Mouse (Mus musculus) liver, embryonic 14.5 days (tissue): ENCODE measurements around the gene Ten1. TPM values are rescaled to one million over a fixed set of nuclear protein-coding genes. Genes with fewer than 3 reads are reported as not detected.

Experiments
- ATAC-seq: fragments of 200-750 bp; cut with Nextera tagmentation; 2 replicates; pipeline ENCODE4 v1.8.0; 2017; ENCODE audit warnings: moderate number of reproducible peaks, mild to moderate bottlenecking, moderate library complexity; ENCODE audit not compliant: insufficient read depth
- DNase-seq, 3 experiments: peaks; one replicate each; pipeline ENCODE4 v3.0.0-alpha.2; 2012 to 2013; ENCODE audit warnings: low read depth in 3 of 3, low spot score in 3 of 3
- H3K27ac ChIP-seq: fragments of 300-500 bp; sonication (generic); 2 replicates; pipeline ENCODE4 v1.5.1; 2014; ENCODE audit warnings: moderate library complexity, mild to moderate bottlenecking, control low read depth, inconsistent platforms
- H3K27me3 ChIP-seq: fragments of 300-500 bp; sonication (generic); 2 replicates; pipeline ENCODE4 v1.6.1; 2014; ENCODE audit warnings: mild to moderate bottlenecking, low read length, moderate library complexity; ENCODE audit not compliant: control insufficient read depth, insufficient read depth
- H3K36me3 ChIP-seq: fragments of 300-500 bp; sonication (generic); replicated peaks from 2 replicates; pipeline ENCODE4 v1.6.1; 2014; ENCODE audit warnings: low read depth; ENCODE audit not compliant: control insufficient read depth, insufficient read depth
- H3K4me1 ChIP-seq, 2 experiments: fragments of 200-500 bp in 1 of 2; fragments of 300-500 bp in 1 of 2; sonication (generic) in 1 of 2; replicated peaks; 2 replicates each; pipeline ENCODE4 v1.6.1; 2012 to 2014; ENCODE audit warnings: antibody characterized with exemption in 1 of 2, inconsistent platforms in 1 of 2, low read length in 1 of 2; ENCODE audit not compliant: control insufficient read depth in 2 of 2, insufficient read depth in 2 of 2
- H3K4me2 ChIP-seq: fragments of 300-500 bp; sonication (generic); 2 replicates; pipeline ENCODE4 v1.6.1; 2014; ENCODE audit warnings: low read depth, mild to moderate bottlenecking, control low read depth, moderate library complexity
- H3K4me3 ChIP-seq, 2 experiments: fragments of 200-500 bp in 1 of 2; fragments of 300-500 bp in 1 of 2; sonication (generic) in 1 of 2; 2 replicates each; pipeline ENCODE4 v1.5.1; 2012 to 2014; ENCODE audit warnings: low read depth in 2 of 2, low read length in 2 of 2, mild to moderate bottlenecking in 2 of 2, control low read depth in 1 of 2, inconsistent platforms in 1 of 2, moderate library complexity in 1 of 2; ENCODE audit not compliant: insufficient read depth in 1 of 2
- H3K9ac ChIP-seq: fragments of 300-500 bp; sonication (generic); replicated peaks from 2 replicates; pipeline ENCODE4 v1.6.1; 2014; ENCODE audit warnings: mild to moderate bottlenecking, control low read depth, moderate library complexity
- H3K9me3 ChIP-seq: fragments of 300-500 bp; sonication (generic); 2 replicates; pipeline ENCODE4 v1.6.1; 2016; ENCODE audit warnings: low read length, mixed read lengths; ENCODE audit not compliant: control insufficient read depth
- CTCF ChIP-seq: IDR thresholded peaks from 2 replicates; pipeline ENCODE4 v1.5.1; 2016; ENCODE audit warnings: antibody characterized with exemption, low read depth, control low read depth
- EP300 ChIP-seq: IDR thresholded peaks from 2 replicates; pipeline ENCODE4 v1.6.1; 2016; ENCODE audit warnings: antibody characterized with exemption, low read depth
- WGBS: fragments of 180-500 bp; shearing (Covaris S2); extraction: QIAGEN DNeasy Blood & Tissue Kit; methylation state at CpG from one replicate; pipeline ENCODE4 v1.1.7; 2014; ENCODE audit not compliant: insufficient replicate concordance; 5-methylcytosine and 5-hydroxymethylcytosine counted together
- polyA plus RNA-seq, 2 experiments: library from polyadenylated mRNA; depleted of rRNA in 1 of 2; stranded (reverse) in 1 of 2; unstranded in 1 of 2; fragments of >200 nt; fragmentation: Nextera tagmentation in 1 of 2; extraction: Ambion mirVana in 1 of 2; gene quantifications; 2 replicates each; pipeline versions ENCODE4 v1.2.1 to v1.2.3; 2012 to 2014

Gene Ten1
- polyA plus RNA-seq, 2 experiments: 19.6 to 27.3 TPM

DNA sequence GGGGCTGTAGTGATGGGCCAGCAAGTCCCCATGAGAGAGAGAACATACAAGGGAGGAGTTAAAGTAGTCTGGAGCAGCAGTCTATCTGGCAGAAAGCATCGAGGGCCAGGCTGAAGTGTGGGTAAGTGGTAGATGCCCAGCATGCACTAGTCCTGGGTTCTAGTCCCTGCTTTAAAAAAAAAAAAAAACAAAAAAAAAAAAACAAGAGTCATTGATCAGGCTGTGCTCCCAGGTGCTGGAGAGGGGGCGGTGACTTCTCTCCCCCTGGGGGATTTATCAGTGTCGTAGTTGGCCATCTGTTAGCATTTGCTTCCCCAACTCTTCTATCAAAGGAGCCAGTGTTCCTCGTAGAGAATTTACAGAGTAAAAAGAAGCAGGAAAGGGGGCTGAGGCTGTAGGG lies 8.0 kb downstream of the Ten1 start:
- H3K27ac ChIP-seq: no peak overlapping the region

DNA sequence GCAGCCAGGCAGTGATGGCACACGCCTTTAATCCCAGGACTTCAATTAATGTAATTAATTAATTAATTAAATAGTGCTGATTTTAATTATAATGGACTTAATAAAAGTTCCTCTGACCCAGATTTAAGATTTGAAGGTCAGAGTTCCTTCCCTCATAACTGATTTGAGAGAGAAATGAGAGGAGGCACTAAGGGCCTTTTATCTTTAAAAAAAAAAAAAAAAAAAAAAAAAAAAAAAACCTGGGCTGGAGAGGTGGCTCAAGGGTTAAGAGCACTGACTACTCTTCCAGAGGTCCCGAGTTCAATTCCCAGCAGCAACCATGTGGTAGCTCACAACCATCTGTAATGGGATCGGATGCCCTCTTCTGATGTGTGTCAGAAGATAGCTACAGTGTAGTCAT lies 10.0 kb downstream of the Ten1 start:
- H3K9me3 ChIP-seq: no peaks in the 10 kb centered on the region
- no peak overlapping the region for H3K4me3 ChIP-seq
- DNase-seq (no peak), ATAC-seq (no peak)
- 78% methylated on average over 3 of the region's 3 CpGs for WGBS
- TF ChIP-seq CTCF (no peak), EP300 (no peak)
- no peaks in the 10 kb centered on the region for H3K36me3 ChIP-seq
- no peak overlapping the region for H3K27ac ChIP-seq
- 0 out of 4 replicates have a peak, but pooled peaks cover 0 to 3% of the 10 kb centered on the region in 2 experiments for H3K4me1 ChIP-seq
- H3K4me2 ChIP-seq: no peak overlapping the region
- H3K27me3 ChIP-seq: no peaks in the 10 kb centered on the region
- H3K9ac ChIP-seq: no peak overlapping the region

More for the DNA sequence above, 8.0 kb downstream of the Ten1 start:
- 0 out of 4 replicates have a peak, but pooled peaks cover 0 to 3% of the 10 kb centered on the region in 2 experiments for H3K4me1 ChIP-seq
- no peak for TF ChIP-seq EP300
- no peak for TF ChIP-seq CTCF
- no peaks in the 10 kb centered on the region for H3K9me3 ChIP-seq
- H3K4me2 ChIP-seq: no peak overlapping the region
- DNase-seq (no peak), ATAC-seq (no peak)
- no peak overlapping the region for H3K4me3 ChIP-seq
- 47% methylated on average over 4 of the region's 4 CpGs for WGBS
- no peak overlapping the region for H3K9ac ChIP-seq
- H3K27me3 ChIP-seq: no peaks in the 10 kb centered on the region
- no peaks in the 10 kb centered on the region for H3K36me3 ChIP-seq

DNA sequence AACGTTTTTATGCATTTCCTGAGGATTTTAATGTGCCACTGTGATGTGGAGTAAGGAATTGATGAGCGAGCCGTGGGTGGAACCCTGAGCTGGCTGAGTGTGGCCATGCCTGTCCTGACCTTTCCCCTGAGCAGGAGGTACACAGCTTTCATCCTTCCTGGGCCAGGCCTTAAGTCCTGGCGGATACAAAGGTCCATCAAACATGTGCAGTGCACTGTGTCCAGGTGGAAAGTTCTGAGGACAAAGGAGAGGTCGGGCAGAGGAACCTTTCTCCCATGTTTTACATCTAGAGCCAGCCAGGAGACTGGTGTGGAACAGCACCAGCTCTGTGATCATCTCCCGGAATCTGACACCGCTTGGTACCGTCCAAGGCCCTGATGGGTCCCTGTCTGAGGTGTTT lies 10.6 kb downstream of the Ten1 start:
- H3K4me1 ChIP-seq: 0 out of 4 replicates have a peak, but pooled peaks cover 0 to 3% of the 10 kb centered on the region in 2 experiments
- no peak for TF ChIP-seq CTCF
- no peak for TF ChIP-seq EP300
- H3K4me2 ChIP-seq: no peak overlapping the region
- no peak overlapping the region for H3K27ac ChIP-seq
- no peaks in the 10 kb centered on the region for H3K9me3 ChIP-seq
- H3K36me3 ChIP-seq: no peaks in the 10 kb centered on the region
- WGBS: 62% methylated on average over 8 of the region's 8 CpGs
- H3K4me3 ChIP-seq: no peak overlapping the region
- H3K27me3 ChIP-seq: no peaks in the 10 kb centered on the region
- ATAC-seq: no peak
- no peak overlapping the region for H3K9ac ChIP-seq
- DNase-seq: no peak

DNA sequence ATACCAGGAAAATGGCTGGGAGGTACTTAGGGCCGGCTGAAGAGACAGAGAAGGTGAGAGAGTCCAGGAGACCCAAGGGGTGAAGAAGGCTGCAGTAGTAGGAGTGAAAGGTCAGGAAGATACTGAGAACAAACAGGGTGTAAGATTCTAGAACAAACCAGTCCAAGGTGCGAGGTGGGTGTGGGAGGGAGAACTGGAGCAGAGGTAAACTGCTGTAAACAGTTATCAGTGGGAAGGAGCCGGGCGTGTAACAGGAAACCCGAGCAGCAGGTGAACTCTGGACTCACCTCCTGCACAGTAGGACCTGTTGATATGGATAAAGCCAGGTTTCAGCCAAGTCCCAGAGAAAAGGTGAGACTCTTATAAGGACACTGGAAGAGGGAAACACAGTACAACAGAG lies 12.0 kb downstream of the Ten1 start:
- WGBS: 45% methylated on average over 5 of the region's 5 CpGs
- H3K4me3 ChIP-seq: no peak overlapping the region
- no peaks in the 10 kb centered on the region for H3K27me3 ChIP-seq
- H3K9ac ChIP-seq: no peak overlapping the region
- TF ChIP-seq EP300 (no peak), CTCF (no peak)
- no peak overlapping the region for H3K27ac ChIP-seq
- H3K4me1 ChIP-seq: 0 out of 4 replicates have a peak, but pooled peaks cover 0 to 3% of the 10 kb centered on the region in 2 experiments
- no peak overlapping the region for H3K4me2 ChIP-seq
- DNase-seq: no peak
- H3K9me3 ChIP-seq: no peaks in the 10 kb centered on the region
- H3K36me3 ChIP-seq: no peaks in the 10 kb centered on the region
- ATAC-seq: no peak

DNA sequence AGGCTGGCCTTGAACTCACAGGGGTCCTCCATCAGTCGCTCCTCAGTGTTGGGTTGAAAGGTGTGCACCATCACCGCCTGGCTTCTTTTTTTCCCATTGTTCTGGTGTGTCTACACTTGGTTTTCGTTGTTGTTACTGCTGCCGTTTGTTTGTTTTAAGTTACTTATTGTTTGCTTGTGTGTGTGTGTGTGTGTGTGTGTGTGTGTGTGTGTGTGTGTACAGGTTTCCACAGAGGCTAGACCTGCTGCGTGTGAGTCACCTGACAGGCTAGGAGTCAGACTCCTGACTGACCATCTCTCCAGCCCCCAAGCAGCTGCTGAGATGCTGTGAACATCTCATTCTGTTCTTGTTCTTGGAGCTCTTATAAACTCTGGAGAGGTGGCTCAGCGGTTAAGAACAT lies 14.2 kb downstream of the Ten1 start:
- no peak for ATAC-seq
- no peak overlapping the region for H3K4me3 ChIP-seq
- no peak overlapping the region for H3K27ac ChIP-seq
- H3K9ac ChIP-seq: no peak overlapping the region
- no peak overlapping the region for H3K4me2 ChIP-seq
- TF ChIP-seq CTCF: no peak
- no peak for TF ChIP-seq EP300
- no peak for DNase-seq
- no peaks in the 10 kb centered on the region for H3K27me3 ChIP-seq
- no peaks in the 10 kb centered on the region for H3K4me1 ChIP-seq
- no peaks in the 10 kb centered on the region for H3K36me3 ChIP-seq
- no peaks in the 10 kb centered on the region for H3K9me3 ChIP-seq
- 80% methylated on average over 6 of the region's 6 CpGs for WGBS
